Mouse (Mus musculus): ENCODE data around the gene Themis.

DNA sequence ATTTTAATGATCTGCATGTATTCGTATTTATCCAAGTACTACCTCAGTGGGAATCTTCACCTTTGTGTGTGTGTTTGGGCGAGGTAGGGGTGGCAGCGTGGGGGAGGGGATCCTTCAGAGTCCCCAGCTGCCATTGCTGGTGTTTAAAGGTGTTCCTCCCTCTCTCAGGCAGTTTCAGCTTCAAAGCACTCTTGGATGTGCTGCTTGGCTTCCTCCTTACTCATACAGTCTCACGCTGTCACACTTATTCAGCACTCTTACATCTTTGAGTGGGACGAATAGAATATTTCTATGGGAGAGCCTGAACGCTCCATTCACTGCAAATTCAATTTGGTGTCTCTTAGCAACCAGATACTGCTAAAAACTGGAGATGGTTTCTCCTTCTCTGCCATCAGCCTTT lies 3.0 kb upstream of the Themis start:
- TF ChIP-seq POLR2A (IDR thresholded peaks at IDR 0.05; ENCODE audit: borderline replicate concordance, control insufficient read depth, low read depth, low read length) (no peak), CTCF (IDR thresholded peaks at IDR 0.05; ENCODE audit: control insufficient read depth, insufficient read depth, low read length) (no peak)

Data from bone marrow, adult 2 months (tissue).